11 mouse cellular contexts compared by ENCODE assay signal in the genomic region with DNA sequence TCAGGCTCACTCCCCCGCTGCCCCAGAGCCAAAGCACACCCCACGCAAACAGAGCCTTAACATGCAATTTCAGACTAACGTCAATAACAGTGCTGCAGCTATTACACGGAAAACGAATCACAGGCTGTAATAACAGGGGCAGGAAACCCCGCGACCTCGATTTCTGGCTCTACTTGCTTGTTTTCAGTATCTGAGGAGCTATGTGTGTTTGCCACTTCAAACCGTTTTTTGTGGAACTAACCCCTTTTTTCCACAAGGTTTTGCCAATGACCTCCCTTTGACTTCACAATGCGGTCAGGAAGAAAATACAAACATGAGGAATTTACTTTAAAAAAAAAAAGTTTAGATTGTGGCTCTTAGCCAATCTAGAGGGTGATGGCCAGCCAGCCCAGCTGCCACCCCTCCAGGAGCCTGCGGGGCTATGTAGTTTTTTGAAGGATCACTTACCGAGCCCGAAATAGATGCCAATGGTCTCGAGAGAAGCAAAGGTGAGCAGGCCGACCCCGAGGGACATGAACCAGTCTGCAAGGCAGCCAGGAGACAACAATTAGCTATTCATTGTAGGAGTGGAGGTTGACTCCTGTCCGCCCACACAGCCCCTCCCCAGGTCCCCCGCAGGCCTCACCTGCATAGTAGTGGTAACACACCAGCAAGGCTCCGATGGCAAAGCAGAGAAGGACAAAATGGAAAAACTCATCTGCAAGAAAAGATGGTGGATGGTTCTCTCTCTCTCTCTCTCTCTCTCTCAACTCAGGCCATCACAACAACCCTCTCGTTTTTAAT. TPM values are rescaled to one million over a fixed set of nuclear protein-coding genes. Genes with fewer than 3 reads are reported as not detected.
DNase-seq lines count a peak whose midpoint lies in the region; ATAC-seq and TF ChIP-seq lines count a peak whose summit lies in the region.
"Had no signal": no experiment of that assay in that cellular context is flagged by ENCODE, and none has a peak within 500 bp of the region (broad histone marks: within the 10 kb centered on the region; RNA-seq: fewer than 3 reads in every experiment).

No protein-coding gene starts in this region.

- 0 out of 2 replicates have a peak, but pooled peaks cover 4% of the 10 kb centered on the region for H3K4me1 ChIP-seq in heart, embryonic 12.5 days (replicated peaks)
- H3K4me1 ChIP-seq in kidney, postnatal 0 days (replicated peaks; ENCODE audit: insufficient read depth, low read length) = peaks cover 6% of the 10 kb centered on the region
- peaks cover 0 to 11% of the 10 kb centered on the region in 2 experiments; a peak in 1 of 4 replicates for H3K4me1 ChIP-seq in ES-E14 (ENCODE audit: control insufficient read depth in 2 of 2, insufficient read depth in 2 of 2, low read length in 2 of 2, poor library complexity in 1 of 2)
- peaks cover 11% of the 10 kb centered on the region for H3K4me1 ChIP-seq in limb, embryonic 13.5 days
- H3K4me1 ChIP-seq: forebrain, embryonic 12.5 days had no signal

- no peak for DNase-seq in heart, postnatal 25 days (ENCODE audit: low spot score)
- DNase-seq in kidney, postnatal 0 days (ENCODE audit: low spot score) = peak; percentile 35
- no peak for DNase-seq in kidney, postnatal 25 days
- no peak for DNase-seq in ES-E14 (ENCODE audit: low read depth, low spot score)
- DNase-seq in cerebellum, adult 11-12 months = no peak
- no peak for DNase-seq in left cerebral cortex, postnatal 14 days (ENCODE audit: low spot score in 2 of 2)
- DNase-seq: cerebellum, adult 2 months had no signal

- H3K27me3 ChIP-seq in heart, embryonic 12.5 days (replicated peaks) = no peaks in the 10 kb centered on the region
- H3K27me3 ChIP-seq in kidney, postnatal 0 days (ENCODE audit: insufficient read depth, low read length) = no peaks in the 10 kb centered on the region
- H3K27me3 ChIP-seq in limb, embryonic 13.5 days = no peaks in the 10 kb centered on the region
- H3K27me3 ChIP-seq: forebrain, embryonic 12.5 days had no signal

- no peak for TF ChIP-seq CTCF in kidney, postnatal 0 days (IDR thresholded peaks at IDR 0.05; ENCODE audit: low read depth)

- H3K36me3 ChIP-seq in heart, embryonic 12.5 days = no peaks in the 10 kb centered on the region
- no peaks in the 10 kb centered on the region for H3K36me3 ChIP-seq in kidney, postnatal 0 days (ENCODE audit: insufficient read depth, low read length)
- H3K36me3 ChIP-seq in ES-E14 (ENCODE audit: control insufficient read depth, insufficient read depth, low read length, poor library complexity, severe bottlenecking) = no peaks in the 10 kb centered on the region
- H3K36me3 ChIP-seq in limb, embryonic 13.5 days = no peaks in the 10 kb centered on the region
- H3K36me3 ChIP-seq: forebrain, embryonic 12.5 days had no signal

- 58% methylated on average over 20 of the region's 20 CpGs for WGBS in heart, embryonic 12.5 days
- WGBS in kidney, postnatal 0 days = 31% methylated on average over 20 of the region's 20 CpGs
- whole genome bisulfite sequencing in limb, embryonic 13.5 days = 59% methylated on average over 20 of the region's 20 CpGs

- no peak for ATAC-seq in heart, embryonic 12.5 days (ENCODE audit: insufficient number of reproducible peaks, low FRiP score)
- ATAC-seq in kidney, postnatal 0 days (replicated peaks; ENCODE audit: low FRiP score, low read depth) = no peak
- no peak for ATAC-seq in limb, embryonic 13.5 days (ENCODE audit: low FRiP score, low read depth)

- no peak overlapping the region; the same call in 1 of the 2 replicates for H3K9ac ChIP-seq in heart, embryonic 12.5 days
- no peak overlapping the region for H3K9ac ChIP-seq in kidney, postnatal 0 days (ENCODE audit: low read depth, low read length)
- H3K9ac ChIP-seq in ES-E14 (ENCODE audit: insufficient read depth, low read depth, low read length, poor library complexity, severe bottlenecking) = peak overlapping the region; percentile 66
- H3K9ac ChIP-seq in limb, embryonic 13.5 days = no peak overlapping the region
- H3K9ac ChIP-seq: forebrain, embryonic 12.5 days had no signal

- in situ Hi-C loops in ES-E14 (cut with MboI; ENCODE audit: low sequenced_read_pairs in 2 of 2, unreplicated experiment in 2 of 2) = no loop called here

- intact Hi-C loops in heart, postnatal 25 days (cut with DNase I) = no loop called here
- intact Hi-C loops in left cerebral cortex, postnatal 14 days (cut with DNase I) = loop anchor here (10.0 kb wide), 1 partner anchor 96 kb away; no protein-coding TSS in a partner anchor

- 0 out of 2 replicates have a peak overlapping the region, but pooled peaks have one; percentile 5 for H3K4me2 ChIP-seq in heart, embryonic 12.5 days
- peak overlapping the region; percentile 17 for H3K4me2 ChIP-seq in kidney, postnatal 0 days (ENCODE audit: low read length)
- H3K4me2 ChIP-seq in limb, embryonic 13.5 days (replicated peaks) = peak overlapping the region; percentile 37
- H3K4me2 ChIP-seq: forebrain, embryonic 12.5 days had no signal

- H3K27ac ChIP-seq in heart, embryonic 12.5 days (ENCODE audit: poor library complexity, severe bottlenecking) = no peak overlapping the region
- H3K27ac ChIP-seq in kidney, postnatal 0 days = no peak overlapping the region
- H3K27ac ChIP-seq in ES-E14 (ENCODE audit: insufficient read depth, low read depth, low read length, poor library complexity, severe bottlenecking) = peak overlapping the region; percentile 85
- peak overlapping the region; percentile 44; the same call in 1 of the 2 replicates for H3K27ac ChIP-seq in limb, embryonic 13.5 days
- H3K27ac ChIP-seq: forebrain, embryonic 12.5 days had no signal

- H3K9me3 ChIP-seq in heart, embryonic 12.5 days (replicated peaks) = peaks cover 12% of the 10 kb centered on the region; the same call in 1 of the 2 replicates
- H3K9me3 ChIP-seq in kidney, postnatal 0 days (replicated peaks; ENCODE audit: low read length) = no peaks in the 10 kb centered on the region; the same call in 1 of the 2 replicates
- no peaks in the 10 kb centered on the region for H3K9me3 ChIP-seq in ES-E14 (ENCODE audit: control insufficient read depth, insufficient read depth, low read depth, low read length)
- peaks cover 10% of the 10 kb centered on the region for H3K9me3 ChIP-seq in limb, embryonic 13.5 days
- H3K9me3 ChIP-seq: forebrain, embryonic 12.5 days had no signal

- H3K4me3 ChIP-seq in heart, embryonic 12.5 days = no peak overlapping the region
- H3K4me3 ChIP-seq in kidney, postnatal 0 days (replicated peaks; ENCODE audit: low read depth, low read length) = no peak overlapping the region
- peak overlapping the region; percentile 44 to 60 for H3K4me3 ChIP-seq in ES-E14 (ENCODE audit: insufficient read depth in 1 of 2, low read depth in 1 of 2, low read length in 2 of 2, poor library complexity in 1 of 2, severe bottlenecking in 1 of 2)
- no peak overlapping the region for H3K4me3 ChIP-seq in limb, embryonic 13.5 days
- H3K4me3 ChIP-seq: forebrain, embryonic 12.5 days had no signal

TF ChIP-seq in ES-E14, 5 proteins besides CTCF, POLR2A, EP300 and RAD21:
- TF ChIP-seq ZC3H11A (IDR thresholded peaks at IDR 0.05; ENCODE audit: borderline replicate concordance, low read depth, low read length) (no peak), HCFC1 (IDR thresholded peaks at IDR 0.05; ENCODE audit: borderline replicate concordance, insufficient read depth, low read length) (no peak), MAFK (IDR thresholded peaks at IDR 0.05; ENCODE audit: insufficient read depth, low read depth, low read length) (no peak), ZNF384 (IDR thresholded peaks at IDR 0.05; ENCODE audit: low read depth, low read length) (no peak), CHD2 (IDR thresholded peaks at IDR 0.05; ENCODE audit: low read depth, low read length) (no peak)

RNA-seq across cellular contexts. Expression of gene Tmem40, which starts 31.5 kb away (rescaled TPM):
- 2.6 and 3.2 TPM in 2 replicates for polyA plus RNA-seq in heart, embryonic 12.5 days (2016; fragmentation: Nextera tagmentation; extraction: Ambion mirVana)
- total RNA-seq in heart, postnatal 25 days (2021) = 1 to 10 TPM in 1 of 2 experiments, not detected in 1; 1.0 TPM
- polyA plus RNA-seq in kidney, postnatal 0 days (2015; fragmentation: Nextera tagmentation; extraction: Ambion mirVana) = 1.0 and 1.8 TPM in 2 replicates
- 18.4 and 21.9 TPM in 2 replicates for total RNA-seq in ES-E14 (2012; rRNA removed)
- polyA plus RNA-seq in limb, embryonic 13.5 days (2015; fragmentation: Nextera tagmentation; extraction: Ambion mirVana) = 2.6 and 3.4 TPM in 2 replicates
- total RNA-seq in left cerebral cortex, postnatal 14 days (2021) = 1 to 10 TPM; 2.1 TPM
- total RNA-seq: monocyte, adult 5-6 weeks had no signal

RNA-seq across cellular contexts. Expression of gene Cand2, which starts 43.6 kb away (rescaled TPM):
- 71.6 and 73.7 TPM in 2 replicates for polyA plus RNA-seq in heart, embryonic 12.5 days (2016; fragmentation: Nextera tagmentation; extraction: Ambion mirVana)
- total RNA-seq in heart, postnatal 25 days (2021) = 10 to 100 TPM; 72.5 to 74.4 TPM
- polyA plus RNA-seq in kidney, postnatal 0 days (2015; fragmentation: Nextera tagmentation; extraction: Ambion mirVana) = 10.4 and 12.1 TPM in 2 replicates
- 10.7 and 10.8 TPM in 2 replicates for total RNA-seq in ES-E14 (2012; rRNA removed)
- polyA plus RNA-seq in limb, embryonic 13.5 days (2015; fragmentation: Nextera tagmentation; extraction: Ambion mirVana) = 48.1 and 56.8 TPM in 2 replicates
- 1 to 10 TPM; 2.0 to 2.6 TPM for total RNA-seq in left cerebral cortex, postnatal 14 days (2021)

RNA-seq across cellular contexts. Expression of gene Raf1, which starts 54.3 kb away (rescaled TPM):
- 109 TPM in 2 replicates for polyA plus RNA-seq in heart, embryonic 12.5 days (2016; fragmentation: Nextera tagmentation; extraction: Ambion mirVana)
- total RNA-seq in heart, postnatal 25 days (2021) = 100 to 1,000 TPM in 1 of 2 experiments, 10 to 100 TPM in 1; 98.8 to 100 TPM
- 67.4 and 68.0 TPM in 2 replicates for polyA plus RNA-seq in kidney, postnatal 0 days (2015; fragmentation: Nextera tagmentation; extraction: Ambion mirVana)
- 128 and 140 TPM in 2 replicates for total RNA-seq in ES-E14 (2012; rRNA removed)
- 108 and 111 TPM in 2 replicates for polyA plus RNA-seq in limb, embryonic 13.5 days (2015; fragmentation: Nextera tagmentation; extraction: Ambion mirVana)
- total RNA-seq in left cerebral cortex, postnatal 14 days (2021) = 100 to 1,000 TPM; 101 to 109 TPM

Comparison
In these comparisons a context has a peak if more than half of its experiments do, and no peak if none do; other contexts are left out.
1. H3K27ac ChIP-seq: peak in ES-E14 (single experiment) and limb, embryonic 13.5 days (single experiment); none in heart, embryonic 12.5 days (single experiment) and kidney, postnatal 0 days (single experiment).
2. H3K4me3 ChIP-seq: peak in ES-E14 (2 of 2); none in heart, embryonic 12.5 days (single experiment), kidney, postnatal 0 days (single experiment) and limb, embryonic 13.5 days (single experiment).
3. Peak in every context shown above with its lines, with median percentiles within 50 percentile points of each other: H3K4me2 ChIP-seq.